Mouse (Mus musculus) right cerebral cortex, postnatal 4 days (tissue): ENCODE measurements around the gene Birc5.

Experiments used
- DNase-seq: peaks from one replicate; pipeline ENCODE4 v3.0.0-alpha.2; 2022

The Birc5 gene

DNA sequence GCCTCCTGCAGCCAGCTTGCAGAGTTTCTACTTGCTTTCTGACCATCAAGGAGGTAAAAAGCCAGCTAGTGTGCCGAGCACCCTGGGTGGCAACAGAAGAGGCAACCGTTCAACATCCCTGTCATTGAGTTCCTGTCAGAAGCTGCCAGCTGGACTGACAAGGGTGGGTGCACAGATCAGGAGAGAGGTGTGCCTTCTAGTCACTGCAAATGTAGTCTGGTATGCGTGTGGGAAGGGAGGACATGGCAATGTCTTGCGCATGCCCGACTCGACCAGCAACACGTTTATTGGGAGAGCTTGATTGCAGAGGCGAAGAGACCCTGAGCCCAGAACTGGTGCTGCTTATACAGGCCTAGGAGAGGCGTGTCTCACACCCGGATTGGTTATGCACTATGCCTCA is 8.4 kb downstream of the Birc5 start:
- DNase-seq: no peak

DNA sequence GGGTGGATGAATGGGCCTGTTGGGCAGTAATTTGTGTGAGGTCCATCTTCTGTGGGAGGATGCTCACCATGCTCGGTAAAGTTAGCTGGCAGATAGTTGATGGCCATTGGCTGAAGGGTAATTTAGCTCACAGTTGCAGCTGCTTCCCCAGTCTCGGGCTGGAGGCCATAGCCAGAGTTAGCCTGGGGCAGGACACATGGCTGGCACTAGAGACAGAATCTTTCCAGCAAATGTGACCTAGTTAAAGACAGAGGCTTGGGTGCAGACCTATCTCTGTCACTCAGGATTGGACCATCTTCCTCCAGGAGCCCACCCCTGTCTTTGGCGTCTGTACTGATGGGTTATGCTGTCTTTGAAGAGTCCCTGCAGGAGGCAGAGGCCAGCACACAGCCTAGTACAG is 9.3 kb downstream of the Birc5 start:
- DNase-seq: no peak

DNA sequence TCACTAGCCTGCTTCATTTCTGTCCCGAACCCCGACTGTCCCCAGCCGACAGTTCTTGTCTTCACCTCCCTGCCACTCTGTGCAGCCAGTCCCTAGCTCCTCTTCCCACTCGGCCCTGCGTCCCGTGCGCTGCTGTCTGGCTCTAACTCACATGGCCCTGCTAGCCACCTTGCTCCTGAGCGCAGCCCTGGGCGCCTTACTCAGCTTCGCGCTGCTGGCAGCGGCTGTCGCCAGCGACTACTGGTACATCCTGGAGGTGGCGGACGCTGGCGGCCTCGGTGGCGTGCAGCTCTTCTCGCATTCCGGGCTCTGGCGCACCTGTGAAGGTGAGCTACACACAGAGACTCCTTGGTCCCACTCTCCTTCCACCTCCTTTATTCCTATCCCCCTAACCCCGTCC is 11.6 kb downstream of the Birc5 start, which contains the start of gene Tmem235:
Gene Tmem235 (plus strand): TSS at position 152 of the 400 bp plus-strand sequence.
- peak; percentile 15 for DNase-seq

DNA sequence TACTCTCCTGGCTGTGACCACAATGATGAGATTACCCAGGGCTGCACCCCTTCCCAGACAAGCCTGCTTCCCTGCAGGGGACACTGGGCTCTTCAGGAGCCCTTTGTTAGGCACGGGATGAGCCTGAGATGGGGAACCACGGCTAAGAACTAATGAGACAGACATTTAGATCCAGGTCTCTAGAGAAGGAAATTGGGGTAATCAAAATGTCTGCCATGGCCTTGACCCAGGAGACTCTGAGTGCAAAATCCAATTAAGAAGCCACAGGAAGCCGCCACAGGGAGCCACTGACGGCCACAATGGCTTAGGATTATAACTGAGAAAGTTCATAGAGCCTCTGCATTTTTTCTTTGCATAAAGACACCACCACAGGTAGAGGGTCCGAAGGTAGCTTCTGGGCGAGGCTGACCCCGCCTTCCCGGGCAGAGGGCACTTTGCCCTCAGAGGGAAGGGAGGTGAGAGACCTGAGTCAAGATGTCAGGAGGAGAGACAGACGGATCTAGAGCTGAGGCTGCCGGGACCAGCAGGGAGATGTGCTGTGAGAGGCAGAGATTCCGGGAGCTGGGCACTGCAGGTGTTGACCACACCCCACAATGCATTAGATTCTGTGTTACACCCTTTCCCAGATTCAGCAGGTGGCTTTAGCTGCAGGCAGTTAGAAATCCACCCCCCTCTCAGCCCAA is 14.3 kb downstream of the Birc5 start:
- DNase-seq: no peak

DNA sequence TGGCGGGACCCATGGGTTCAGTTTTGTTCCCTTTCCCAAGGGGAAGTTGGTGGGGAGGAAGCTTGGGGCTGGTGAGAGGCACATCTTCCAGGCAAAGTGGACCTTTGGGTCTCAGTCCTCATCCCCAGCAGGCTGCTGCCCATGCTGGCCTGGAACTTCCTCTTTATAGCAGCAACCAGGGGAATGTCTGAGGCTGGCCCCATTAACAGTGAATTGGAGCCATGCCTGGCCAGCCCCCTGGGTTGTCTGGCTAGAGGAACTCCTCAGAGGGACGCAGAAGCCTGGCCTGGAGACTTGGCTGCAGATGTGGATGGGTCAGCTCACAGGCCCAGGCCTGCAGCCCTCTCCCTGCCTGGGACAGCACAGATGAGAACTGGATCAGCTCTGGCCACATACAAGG is 15.8 kb downstream of the Birc5 start:
- no peak for DNase-seq

DNA sequence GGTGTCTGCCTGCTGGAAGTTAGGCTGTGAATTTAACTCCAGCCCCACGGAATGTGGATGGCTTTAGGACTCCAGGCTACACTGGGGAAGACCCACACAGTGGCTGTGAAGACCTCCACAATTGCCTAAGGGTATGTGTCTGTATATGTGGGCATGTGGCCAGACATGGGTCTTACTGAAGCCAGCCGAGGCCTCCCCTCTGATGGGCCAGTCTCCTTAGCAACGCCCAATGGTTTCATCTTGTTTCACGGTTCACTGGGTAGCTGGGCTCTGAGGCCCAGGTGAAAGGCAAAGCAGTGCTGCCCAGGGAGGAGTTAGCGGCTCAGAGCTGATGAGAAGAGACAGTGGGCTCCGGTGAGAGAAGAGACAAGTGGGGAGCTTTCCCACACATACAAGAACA is 16.9 kb downstream of the Birc5 start:
- no peak for DNase-seq

DNA sequence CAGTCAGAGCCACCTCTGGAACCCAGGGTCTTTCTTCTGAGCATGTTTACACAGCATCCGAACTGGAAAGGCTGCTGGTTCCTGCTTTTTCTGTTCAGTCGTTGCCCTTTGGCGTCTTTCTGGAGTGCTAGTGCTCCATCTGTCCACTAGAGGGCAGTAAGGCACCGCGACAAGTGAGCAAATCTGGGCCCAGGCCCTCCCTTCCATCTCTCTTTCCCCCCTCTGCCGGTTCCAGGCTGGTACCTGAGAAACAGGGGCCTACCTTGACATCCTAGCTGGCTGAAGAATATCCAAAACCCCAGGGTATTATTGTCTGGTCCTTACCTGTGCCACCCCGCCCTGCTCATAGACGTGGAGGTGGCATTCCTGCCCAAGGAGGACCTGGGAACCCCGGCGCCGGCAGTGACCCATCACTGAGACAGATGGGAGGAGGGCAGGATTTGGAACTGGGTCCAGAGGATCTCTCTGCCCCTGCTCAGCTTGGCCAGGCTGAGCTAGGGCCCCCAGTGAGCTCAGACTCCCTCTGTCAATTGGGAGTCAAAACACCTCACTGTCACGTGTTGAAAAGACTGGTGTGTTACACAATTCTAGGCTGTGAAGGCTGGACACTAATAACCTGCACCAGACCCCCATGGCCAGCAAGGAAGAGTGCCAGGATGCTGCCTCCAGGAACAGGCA is 21.8 kb downstream of the Birc5 start:
- peak; percentile 69 for DNase-seq

DNA sequence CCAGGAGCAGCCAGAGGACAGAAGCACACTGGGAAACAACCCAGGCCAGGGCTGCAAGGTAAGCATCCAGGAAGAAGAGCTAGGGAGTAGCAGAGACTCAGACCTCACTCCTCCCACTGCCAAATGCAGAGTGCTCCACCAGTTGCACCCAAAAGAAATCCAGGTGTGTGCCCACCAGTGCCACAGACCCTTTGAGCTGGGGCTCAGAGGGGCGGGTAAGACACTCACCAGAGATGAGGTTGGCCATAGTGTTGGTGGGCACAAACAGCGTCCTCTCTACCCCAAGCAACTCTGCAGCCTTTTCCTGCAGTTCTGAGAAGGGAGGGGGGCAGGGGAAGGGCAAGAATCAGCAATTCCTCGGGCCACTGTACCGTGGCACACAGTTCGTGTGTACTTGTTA is 22.3 kb downstream of the Birc5 start:
- DNase-seq: no peak

DNA sequence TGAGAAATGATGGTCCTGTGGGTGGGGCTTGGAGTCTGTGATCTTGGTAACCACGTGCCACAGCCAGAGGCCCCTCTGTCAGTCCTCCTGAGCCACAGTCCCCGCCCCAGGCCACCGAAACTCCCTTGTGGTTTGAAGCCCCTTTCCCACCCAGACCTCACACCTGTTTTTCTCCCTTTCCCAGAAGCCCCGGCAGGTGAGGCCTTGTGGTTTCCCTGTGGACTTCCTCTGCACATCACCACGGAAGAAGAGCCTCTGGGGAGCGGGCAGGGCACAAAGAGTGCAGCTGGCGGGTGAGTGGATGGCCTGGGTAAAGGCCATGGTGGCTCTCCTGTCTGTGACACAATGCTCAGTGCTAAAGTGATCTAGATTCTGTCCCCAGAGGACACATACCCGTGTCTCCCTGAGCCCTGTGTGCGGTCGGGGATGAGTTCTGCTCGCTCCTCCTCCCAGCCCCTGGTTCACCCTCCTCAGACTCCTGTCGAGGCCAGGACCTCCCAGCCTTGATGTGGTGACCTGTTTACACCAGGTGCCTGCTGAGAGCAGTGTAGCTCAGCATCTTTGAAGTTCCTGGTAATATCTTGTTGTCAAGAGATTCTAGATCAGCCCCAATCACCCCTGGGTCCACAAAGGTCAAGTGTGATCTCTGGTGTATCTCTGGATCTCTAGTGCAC is 23.0 kb downstream of the Birc5 start:
- DNase-seq: no peak

DNA sequence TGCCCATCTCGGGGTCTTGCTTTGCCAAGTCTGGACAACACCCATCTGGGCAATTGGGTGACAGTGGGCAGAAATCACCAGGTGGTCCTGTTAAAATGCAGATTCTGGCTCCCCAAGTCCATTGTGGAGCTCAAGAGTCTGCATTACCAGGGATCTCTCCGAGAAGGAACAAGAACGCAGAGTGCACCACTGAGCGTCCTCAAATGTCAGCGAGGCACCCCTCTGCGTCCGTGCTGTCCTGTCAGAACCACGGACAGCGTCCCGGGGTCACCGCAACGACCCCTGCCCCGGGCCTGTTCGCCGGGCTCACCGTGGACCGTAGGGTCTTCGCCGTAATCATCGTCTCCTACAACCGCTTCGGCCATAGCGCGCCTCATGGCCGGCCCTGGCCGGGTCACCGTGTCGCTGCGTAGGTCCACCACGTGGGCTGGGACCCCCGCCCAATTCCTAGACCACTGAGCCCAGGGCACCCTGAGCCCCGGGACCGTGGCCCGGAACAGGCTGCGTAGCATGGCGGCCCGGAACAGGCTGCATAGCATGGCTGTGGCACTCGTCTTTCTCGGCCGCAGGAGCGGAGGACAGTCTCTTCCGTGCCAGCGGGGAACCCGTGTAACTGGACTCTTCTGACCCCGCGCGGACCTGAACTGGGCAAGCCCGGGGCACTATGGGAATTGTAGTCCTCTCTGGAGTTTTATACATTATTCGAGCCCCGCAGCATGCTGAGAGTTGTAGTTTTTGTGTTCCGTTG is 24.0 kb downstream of the Birc5 start, which contains the start of gene Tha1:
Gene Tha1 (minus strand): TSS at position 621 of the 748 bp plus-strand sequence.
- peak; percentile 72 for DNase-seq

DNA sequence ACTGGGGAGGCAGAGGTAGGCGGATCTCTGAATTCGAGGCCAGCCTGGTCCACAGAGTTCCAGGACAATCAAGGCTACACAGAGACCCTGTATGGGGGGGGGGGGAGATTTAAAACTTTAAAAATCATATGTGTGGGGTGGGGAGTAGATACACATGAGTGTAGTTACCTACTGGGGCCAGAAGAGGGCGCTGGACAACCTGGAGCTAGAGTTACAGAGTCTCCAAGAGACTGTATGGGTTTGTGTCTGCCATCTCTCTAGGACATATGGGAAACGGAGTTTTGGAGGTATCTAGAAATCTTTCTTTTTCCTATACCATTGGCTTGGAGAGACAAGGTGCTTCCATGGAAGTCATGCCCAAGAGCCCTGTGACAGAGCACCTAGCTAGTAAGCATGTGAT is 25.4 kb downstream of the Birc5 start:
- DNase-seq: peak; percentile 34

DNA sequence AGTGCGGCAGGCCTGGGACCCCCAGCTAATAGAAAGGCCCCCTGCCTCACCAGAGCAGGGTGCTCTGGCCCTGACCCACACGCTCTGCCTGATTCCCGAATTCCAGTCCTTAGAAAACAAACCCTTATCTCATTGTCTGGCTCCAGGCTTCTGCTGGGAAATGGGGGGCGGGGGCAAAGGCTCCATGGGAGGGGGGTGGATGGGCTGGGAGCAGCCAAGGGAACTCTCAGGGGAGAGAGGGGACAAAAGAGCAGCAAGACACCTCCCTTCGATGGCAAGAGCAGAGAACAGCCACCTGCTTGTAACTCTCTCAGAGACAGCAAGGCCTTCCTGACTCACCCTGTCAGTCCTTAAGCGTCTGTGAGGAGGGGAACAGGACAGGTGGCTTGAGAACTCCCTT is 26.6 kb downstream of the Birc5 start:
- DNase-seq: no peak

DNA sequence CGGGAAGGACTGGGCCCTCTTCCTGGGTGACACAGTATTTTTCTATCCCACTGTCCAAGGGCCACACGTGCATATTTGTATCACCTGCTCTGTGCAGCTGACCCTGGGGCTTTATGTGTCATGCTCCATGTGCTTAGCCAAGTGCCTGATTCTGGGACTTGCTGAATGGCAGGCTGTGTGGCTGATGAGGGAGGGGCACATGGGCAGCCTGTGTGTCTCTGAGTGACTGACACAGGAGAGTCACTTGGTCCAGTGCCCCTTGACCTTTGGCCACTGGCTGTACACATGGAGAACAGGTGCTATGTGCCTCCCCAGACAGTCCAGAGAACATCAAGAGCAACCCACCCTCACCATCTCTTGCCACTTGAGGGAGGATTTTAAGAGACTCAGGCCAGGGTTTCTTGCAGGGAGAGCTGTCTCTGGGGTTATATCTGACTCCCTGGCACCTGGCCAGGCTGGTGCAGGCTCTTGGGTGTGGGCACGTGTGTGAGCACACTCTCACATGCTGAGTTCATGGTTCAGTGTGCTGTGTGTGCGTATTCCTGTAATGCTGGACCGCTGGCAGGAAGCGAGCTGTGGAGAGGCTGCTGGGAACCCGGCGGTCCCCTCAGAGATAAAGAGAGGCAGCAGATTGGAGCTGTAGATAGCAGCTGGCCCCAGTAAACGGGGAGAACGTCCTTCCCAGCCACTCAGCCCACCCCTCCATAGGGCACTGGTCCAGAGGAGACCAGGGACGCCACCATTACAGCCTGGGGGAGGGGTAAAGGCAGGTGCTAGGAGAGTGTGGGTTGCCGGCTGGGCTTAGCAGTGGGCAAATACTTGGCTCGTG is 29.1 kb downstream of the Birc5 start:
- peak; percentile 44 for DNase-seq

DNA sequence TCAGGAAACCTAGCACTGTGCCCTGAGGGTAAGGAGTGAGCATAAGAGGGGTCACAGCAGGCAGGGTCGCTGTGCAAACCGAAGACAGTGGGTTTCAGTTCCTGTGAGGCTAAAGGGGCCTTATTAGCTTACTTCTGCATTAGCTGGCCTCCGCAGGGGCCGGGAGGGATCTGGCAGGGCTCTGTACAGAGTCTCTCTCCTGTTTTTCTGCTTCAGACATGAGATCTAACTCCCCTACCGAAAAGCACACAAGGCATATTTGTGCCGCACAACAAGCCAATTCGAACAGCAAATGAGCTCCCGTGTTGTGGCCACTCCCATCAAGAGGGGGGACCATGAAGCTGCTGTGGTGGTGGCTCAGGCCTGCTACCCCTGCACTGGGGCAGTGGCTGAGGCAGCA is 29.8 kb downstream of the Birc5 start:
- no peak for DNase-seq

DNA sequence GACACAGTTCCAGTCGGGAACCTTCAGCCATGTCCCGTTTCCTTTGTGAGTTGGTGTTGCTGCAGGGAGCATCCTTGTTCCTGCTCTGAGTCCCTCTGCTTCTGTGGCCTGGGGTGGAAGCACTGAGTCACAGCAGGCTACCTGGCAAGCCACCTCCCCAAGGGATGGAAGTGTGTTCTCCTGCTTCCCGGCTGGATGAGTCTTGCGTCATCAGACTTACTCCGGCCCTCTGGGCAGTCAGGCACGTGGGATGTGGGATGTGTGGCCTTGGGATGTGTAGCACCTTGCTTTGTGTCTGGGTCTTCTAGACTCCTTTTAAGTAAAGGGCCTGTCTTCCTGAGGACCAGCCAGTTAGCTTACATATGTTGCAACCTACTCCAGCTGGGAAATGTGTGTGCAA is 30.6 kb downstream of the Birc5 start:
- DNase-seq: no peak

DNA sequence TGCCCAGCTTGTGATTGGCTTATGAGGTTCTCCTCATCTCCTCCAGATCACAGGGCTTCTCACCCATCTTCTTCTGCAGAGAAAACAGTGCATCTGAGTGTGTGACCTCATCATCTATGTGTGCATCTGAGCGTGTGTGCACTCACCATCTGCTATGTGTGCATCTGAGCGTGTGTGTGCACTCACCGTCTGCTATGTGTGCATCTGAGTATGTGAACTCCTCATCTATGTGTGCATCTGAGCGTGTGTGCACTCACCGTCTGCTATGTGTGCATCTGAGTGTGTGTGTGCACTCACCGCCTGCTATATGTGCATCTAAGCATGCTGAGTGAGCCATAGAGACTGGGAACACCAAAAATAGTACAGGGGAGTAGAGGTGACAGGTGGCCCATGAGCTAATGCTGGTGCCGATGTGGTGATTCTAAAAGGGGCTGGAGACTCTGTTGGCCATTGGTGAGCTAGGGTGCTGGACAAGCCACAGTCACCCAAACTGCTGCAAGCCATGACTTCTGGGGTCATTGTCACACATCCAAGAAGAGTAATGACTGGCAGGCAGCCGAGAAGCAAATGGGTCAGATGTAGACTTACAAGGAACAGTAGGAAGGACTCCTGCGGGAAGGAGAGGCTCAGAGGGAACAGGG is 31.4 kb downstream of the Birc5 start:
- DNase-seq: no peak

DNA sequence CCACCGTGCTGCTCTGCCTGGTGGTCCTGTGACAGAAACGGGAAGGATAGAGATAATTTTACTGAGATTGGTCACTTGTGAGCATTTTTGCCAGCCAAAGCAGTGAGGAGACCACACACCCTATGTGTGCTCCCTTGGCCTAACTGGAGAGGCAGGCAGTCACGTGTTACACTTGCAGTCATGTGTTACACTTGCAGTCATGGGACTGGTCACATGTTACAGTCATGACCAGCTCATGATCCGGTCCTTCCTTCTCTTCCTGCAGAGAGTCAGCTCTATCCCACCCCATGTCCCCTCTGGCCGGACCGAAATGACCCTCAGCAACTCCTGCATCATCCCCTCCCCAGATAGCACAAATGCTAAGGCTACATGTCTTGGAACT is 31.9 kb downstream of the Birc5 start:
- no peak for DNase-seq

DNA sequence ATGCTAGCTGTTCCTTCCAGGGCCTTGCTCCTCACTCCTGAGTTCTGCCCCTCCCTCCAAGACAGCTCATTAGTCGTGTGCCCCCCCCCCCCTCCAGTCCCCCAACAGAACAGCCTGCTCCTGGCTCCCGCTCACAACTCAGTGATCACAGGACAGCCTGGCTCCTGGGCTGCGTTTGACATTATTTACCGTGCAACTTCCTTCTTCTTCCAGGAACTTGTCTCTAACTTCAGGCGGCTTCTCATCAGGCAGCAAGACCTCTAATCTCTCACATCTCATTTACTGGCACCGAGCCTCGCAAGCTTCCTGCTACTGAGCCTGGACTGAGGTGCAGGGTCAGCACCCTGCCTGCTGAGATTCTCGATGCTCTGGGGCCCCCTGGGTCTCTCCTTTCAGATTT is 32.7 kb downstream of the Birc5 start:
- DNase-seq: no peak

DNA sequence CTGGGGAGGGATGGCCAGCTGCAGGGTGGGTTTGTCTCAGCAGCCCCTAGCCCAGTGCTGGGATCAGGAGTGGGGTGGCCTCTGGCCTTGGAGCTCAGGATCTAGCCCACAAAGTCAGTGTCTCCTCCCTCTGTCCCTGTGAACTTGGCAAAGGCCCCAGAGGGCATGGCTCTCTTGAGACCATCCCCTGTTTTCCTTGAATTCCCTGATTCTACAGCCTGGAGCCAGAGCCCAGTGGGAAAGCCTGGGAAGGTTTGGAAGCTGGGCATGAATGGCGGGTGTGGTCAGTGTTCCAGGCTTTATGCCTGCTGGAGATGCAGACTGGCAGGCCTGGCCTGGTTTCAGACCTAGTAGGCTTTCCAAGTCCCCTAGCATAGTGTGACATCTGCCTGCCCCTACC is 33.2 kb downstream of the Birc5 start:
- no peak for DNase-seq

DNA sequence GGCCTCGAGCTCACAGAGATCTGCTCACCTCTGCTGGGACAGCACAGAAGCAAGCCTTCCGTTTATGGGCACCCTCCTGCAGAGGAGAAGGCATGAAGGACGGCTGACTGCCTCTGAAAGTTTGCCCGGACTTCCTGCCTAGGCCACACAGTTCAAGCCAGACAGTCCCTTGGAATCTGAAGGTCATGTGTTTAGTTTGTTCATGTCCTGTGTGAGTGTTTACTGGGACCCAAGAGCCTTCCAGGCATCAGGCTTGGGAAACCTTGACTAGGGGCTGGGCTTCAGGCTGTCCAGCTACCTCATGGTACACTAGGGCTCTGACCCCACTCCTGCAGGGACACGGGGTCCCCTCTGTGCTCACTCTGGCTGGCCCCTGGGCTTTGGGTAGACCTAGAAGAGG is 36.9 kb downstream of the Birc5 start:
- no peak for DNase-seq

DNA sequence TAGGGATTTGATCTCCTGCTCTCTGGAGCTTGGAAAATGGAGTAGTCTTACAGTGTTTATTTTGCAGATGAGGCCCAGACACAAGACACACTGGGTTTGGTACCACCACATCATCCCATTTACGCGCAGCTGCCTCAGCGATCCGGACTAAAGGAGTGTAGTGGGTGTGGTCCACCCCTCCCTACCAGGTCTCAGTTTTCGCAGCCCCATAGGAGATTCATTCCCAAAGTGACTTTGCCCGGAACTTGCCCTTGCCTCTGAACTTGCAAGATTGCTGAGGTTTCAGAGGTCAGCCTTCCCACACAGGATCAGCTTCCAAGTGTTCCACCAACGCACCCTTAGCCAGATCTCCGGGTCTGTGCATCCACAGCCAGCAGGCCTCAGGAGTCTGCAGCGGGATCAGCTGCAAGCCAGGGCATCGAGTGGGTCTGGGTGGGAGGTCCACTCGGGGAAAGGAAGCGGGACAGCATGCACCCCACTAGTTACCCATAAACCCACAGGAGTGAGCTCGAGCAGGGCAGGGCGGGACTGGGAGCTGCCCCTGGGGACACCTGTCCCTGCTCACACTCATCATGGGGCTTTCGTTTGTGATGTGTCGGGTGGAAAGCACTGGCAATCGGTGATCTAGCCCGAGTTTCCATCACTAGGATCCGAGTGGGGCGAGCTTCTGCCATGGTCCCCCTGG is 39.3 kb downstream of the Birc5 start:
- no peak for DNase-seq
